Mouse (Mus musculus) pancreas, adult 10 weeks (tissue): Measurements from ENCODE around the gene Unc93a. TPM values are rescaled to one million over a fixed set of nuclear protein-coding genes. Genes with fewer than 3 reads are reported as not detected.

ENCODE experiments used
- polyA plus RNA-seq: library from polyadenylated mRNA; stranded (reverse); fragments of 350-450 nt; fragmentation: Illumina TruSeq; extraction: RNeasy Lipid Tissue Mini Kit (QIAGEN cat#74804); gene quantifications from one replicate; pipeline ENCODE4 v1.2.3, GENCODE M21; 2015; ENCODE audit warnings: low read depth, low replicate concordance; ENCODE audit not compliant: insufficient read depth

The Unc93a gene
- not detected for polyA plus RNA-seq

GRCm38 (mm10) chr17:13131710-13132109 is at the start of gene Unc93a:
Gene Unc93a, minus strand, starts transcription at chr17:13131810.

GRCm38 (mm10) chr17:13060804-13061203 is 70.8 kb downstream of the Unc93a start, which contains the start of gene Tcp10b:
Gene Tcp10b, plus strand, starts transcription at chr17:13061104.

Other genes with a start within 250 kb of the Unc93a start
- gene Pnldc1, start 221.6 kb downstream of the Unc93a start, polyA plus RNA-seq = not detected
- gene Tcp1, start 216.1 kb downstream of the Unc93a start, polyA plus RNA-seq = 42.0 TPM
- gene Mrpl18, start 215.5 kb downstream of the Unc93a start, polyA plus RNA-seq = 9.9 TPM
- not detected for gene Acat3, start 191.2 kb downstream of the Unc93a start, polyA plus RNA-seq
- 2.1 TPM for gene Acat2, start 171.1 kb downstream of the Unc93a start, polyA plus RNA-seq
- gene Wtap, start 137.6 kb downstream of the Unc93a start, polyA plus RNA-seq = 16.4 TPM
- 18.4 TPM for gene Sod2, start 125.0 kb downstream of the Unc93a start, polyA plus RNA-seq
- not detected for gene Gpr31b, start 79.5 kb downstream of the Unc93a start, polyA plus RNA-seq
- gene Tcp10b, start 70.7 kb downstream of the Unc93a start, polyA plus RNA-seq = 0.76 TPM
- gene Smok2a, start 89.4 kb upstream of the Unc93a start, polyA plus RNA-seq = not detected
- not detected for gene Smok2b, start 98.4 kb upstream of the Unc93a start, polyA plus RNA-seq
- not detected for gene Tcp10c, start 222.8 kb upstream of the Unc93a start, polyA plus RNA-seq